Mouse (Mus musculus): ENCODE results near the gene Brd1. TPM values are rescaled to one million over a fixed set of nuclear protein-coding genes. Genes with fewer than 3 reads are reported as not detected.
"Not testable (repeated sequence)": the region's sequence is repeated elsewhere in the genome, so short reads cannot be mapped to it uniquely, and the experiment has no call there.

Brd1 gene
- polyA plus RNA-seq, 1 experiment from 2014 or later: 7.0 TPM

DNA sequence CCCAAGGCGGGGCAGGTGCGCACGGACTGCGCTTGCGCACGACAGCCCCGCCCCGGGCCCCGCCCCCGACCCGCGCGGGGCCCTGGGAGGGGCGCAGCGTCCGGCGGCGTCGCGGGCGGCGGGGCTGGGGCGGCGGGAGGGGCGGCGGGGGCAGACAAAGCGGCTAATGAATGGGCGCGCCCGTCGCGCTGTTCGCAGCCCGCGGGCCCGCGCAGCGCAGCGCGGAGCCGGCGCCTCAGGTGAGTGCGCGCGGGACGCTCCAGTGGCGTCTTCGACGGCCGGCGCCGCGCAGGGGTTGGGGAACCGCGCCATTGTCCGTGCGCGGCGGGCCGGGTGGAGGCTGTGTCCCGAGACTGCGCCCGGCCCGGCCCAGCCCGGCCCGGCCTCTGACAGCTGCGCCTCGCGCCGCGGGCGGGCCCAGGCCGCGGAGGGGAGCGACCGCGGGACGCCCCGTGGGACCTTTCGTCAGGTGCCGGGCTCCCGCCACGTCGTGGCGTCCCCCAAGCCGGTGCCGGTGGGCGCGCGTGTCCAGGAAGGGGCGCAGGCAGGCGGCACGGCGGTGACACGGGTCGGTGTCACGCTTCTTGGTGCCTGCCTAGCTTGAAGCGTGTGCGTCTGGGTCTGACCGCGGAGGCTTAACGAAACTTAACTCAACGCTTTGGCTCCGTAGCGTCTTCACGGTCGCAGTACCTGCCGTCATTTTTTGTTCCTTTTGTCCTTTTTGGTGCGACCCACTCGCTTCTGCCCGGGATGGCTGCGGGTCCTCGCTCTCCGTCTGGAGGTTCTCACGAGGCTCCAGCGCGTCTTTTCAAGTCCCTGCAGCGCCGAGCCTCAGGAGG lies 17.8 kb upstream of the Brd1 start, which contains the start of gene Zbed4:
TSS of gene Zbed4 (plus strand) at position 97 of the 839 bp plus-strand sequence.
- H3K4me3 ChIP-seq (ENCODE audit: low read depth, low read length): peak within 1 kb of the TSS; percentile 91
- peak within 1 kb of the TSS; percentile 94 for H3K27ac ChIP-seq (ENCODE audit: low read length)
- H3K4me1 ChIP-seq (ENCODE audit: control insufficient read depth, low read depth, low read length): peaks cover 23% of the 10 kb centered on the region
- H3K9ac ChIP-seq (ENCODE audit: low read depth, low read length): peak within 1 kb of the TSS; percentile 96
- no peaks in the 10 kb centered on the region for H3K9me3 ChIP-seq (replicated peaks; ENCODE audit: control insufficient read depth, low read length)
- WGBS (ENCODE audit: insufficient replicate concordance): under 1% methylated on average over 88 of the region's 119 CpGs
- peaks cover 7% of the 10 kb centered on the region; the same call in 1 of the 2 replicates for H3K36me3 ChIP-seq (ENCODE audit: control insufficient read depth, insufficient read depth)
- peak within 1 kb of the TSS; percentile 77 for H3K4me2 ChIP-seq (ENCODE audit: low read depth, low read length)
- no peak; the same call in 1 of the 2 replicates for ATAC-seq (ENCODE audit: low read depth)
- no peaks in the 10 kb centered on the region for H3K27me3 ChIP-seq (ENCODE audit: control insufficient read depth, insufficient read depth, low read depth, low read length)

DNA sequence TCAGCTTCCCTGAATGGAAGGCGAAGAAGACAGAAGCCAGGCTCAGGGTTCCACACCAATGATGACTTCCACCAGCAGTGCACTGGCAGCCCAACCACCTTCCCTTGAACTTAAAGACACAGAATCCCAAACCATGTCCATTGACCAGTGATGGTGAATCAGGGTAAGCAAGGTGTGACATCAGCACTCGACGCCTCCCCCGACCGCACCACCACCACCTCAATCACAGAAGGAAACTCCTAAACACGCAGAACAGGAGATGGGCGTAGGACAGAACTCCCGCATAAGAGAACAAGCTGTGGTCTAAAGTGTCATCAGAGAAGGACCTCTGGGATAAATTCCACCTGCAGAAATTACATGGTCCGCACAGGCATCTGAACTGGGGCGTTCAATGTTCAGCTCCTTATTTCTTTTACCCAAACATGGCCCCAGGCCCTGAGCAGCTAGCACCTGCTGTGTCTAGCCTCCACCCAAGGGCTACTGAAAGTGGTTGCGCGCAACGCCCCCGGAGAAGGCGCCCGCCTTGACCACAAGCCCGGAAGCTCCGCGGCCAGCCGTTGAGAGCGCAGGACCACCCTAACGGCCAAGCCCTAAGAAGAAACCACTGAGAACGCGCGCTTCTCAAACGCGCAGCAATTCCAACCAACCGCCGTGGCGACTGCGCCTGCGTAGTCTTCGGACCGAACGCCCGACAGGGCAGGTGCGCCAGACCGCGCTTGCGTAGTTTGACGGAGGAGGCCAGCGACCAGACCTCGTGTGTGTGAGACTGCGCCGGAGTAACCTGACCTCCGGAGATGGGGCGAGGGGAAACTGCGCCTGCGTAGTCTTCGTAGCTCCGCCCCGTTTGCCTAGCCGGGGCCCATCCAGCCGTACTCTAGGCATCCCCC lies 16.9 kb upstream of the Brd1 start:
- peaks cover 23% of the 10 kb centered on the region for H3K4me1 ChIP-seq (ENCODE audit: control insufficient read depth, low read depth, low read length)
- H3K36me3 ChIP-seq (ENCODE audit: control insufficient read depth, insufficient read depth): peaks cover 7% of the 10 kb centered on the region; the same call in 1 of the 2 replicates
- WGBS (ENCODE audit: insufficient replicate concordance): 3% methylated on average over 54 of the region's 54 CpGs
- H3K4me2 ChIP-seq (ENCODE audit: low read depth, low read length): peak overlapping the region; percentile 77
- ATAC-seq (ENCODE audit: low read depth): peak; percentile 95
- no peaks in the 10 kb centered on the region for H3K9me3 ChIP-seq (replicated peaks; ENCODE audit: control insufficient read depth, low read length)
- no peaks in the 10 kb centered on the region for H3K27me3 ChIP-seq (ENCODE audit: control insufficient read depth, insufficient read depth, low read depth, low read length)
- H3K27ac ChIP-seq (ENCODE audit: low read length): peak overlapping the region; percentile 93
- peak overlapping the region; percentile 91 for H3K4me3 ChIP-seq (ENCODE audit: low read depth, low read length)
- H3K9ac ChIP-seq (ENCODE audit: low read depth, low read length): peak overlapping the region; percentile 76

DNA sequence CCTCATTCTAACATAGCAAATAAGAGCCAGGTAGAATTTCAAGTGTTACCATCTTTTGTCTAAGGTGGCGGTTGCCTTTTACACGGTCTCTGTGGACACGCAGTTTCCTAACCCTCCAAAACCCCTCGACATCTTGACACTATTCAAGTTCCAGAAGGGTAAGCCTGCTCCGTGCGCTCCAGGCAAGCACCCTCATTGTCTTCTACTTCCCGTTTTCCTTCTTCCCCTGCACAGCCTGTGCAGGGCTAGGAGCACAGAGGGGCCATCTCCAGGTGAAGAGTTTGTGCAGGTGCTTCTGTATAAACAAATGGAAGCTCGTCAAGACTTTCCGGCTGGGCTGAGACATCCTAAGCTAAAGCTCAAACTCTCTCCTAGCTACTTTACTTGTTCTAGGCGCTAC lies 16.0 kb upstream of the Brd1 start:
- WGBS (ENCODE audit: insufficient replicate concordance): 58% methylated on average over 10 of the region's 10 CpGs
- 0 out of 2 replicates have a peak, but pooled peaks cover 2% of the 10 kb centered on the region for H3K36me3 ChIP-seq (ENCODE audit: control insufficient read depth, insufficient read depth)
- H3K4me1 ChIP-seq (ENCODE audit: control insufficient read depth, low read depth, low read length): peaks cover 23% of the 10 kb centered on the region
- H3K27ac ChIP-seq (ENCODE audit: low read length): no peak overlapping the region; the same call in 1 of the 2 replicates
- H3K4me2 ChIP-seq (ENCODE audit: low read depth, low read length): peak overlapping the region; percentile 77
- H3K27me3 ChIP-seq (ENCODE audit: control insufficient read depth, insufficient read depth, low read depth, low read length): no peaks in the 10 kb centered on the region
- H3K9me3 ChIP-seq (replicated peaks; ENCODE audit: control insufficient read depth, low read length): no peaks in the 10 kb centered on the region
- ATAC-seq (ENCODE audit: low read depth): no peak
- H3K4me3 ChIP-seq (ENCODE audit: low read depth, low read length): no peak overlapping the region
- no peak overlapping the region for H3K9ac ChIP-seq (ENCODE audit: low read depth, low read length)

DNA sequence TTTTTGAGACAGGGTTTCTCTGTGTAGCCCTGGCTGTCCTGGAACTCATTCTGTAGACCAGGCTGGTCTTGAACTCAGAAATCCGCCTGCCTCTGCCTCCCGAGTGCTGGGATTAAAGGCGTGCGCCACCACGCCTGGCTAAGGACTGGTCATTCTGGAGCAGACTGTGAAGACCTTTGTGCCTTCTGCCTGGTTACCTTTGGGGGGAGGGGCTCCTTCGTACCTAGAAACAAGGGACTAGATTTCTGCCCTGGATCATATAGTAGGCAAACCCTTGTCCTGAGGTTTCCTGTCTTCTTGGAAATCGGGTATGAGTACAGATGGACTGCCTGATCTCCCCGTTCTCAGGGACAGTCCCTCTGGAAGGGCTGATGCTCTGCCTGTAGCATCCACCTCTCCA lies 15.6 kb upstream of the Brd1 start:
- H3K27me3 ChIP-seq (ENCODE audit: control insufficient read depth, insufficient read depth, low read depth, low read length); ATAC-seq (ENCODE audit: low read depth); H3K27ac ChIP-seq (ENCODE audit: low read length); H3K9me3 ChIP-seq (replicated peaks; ENCODE audit: control insufficient read depth, low read length); H3K9ac ChIP-seq (ENCODE audit: low read depth, low read length); H3K36me3 ChIP-seq (ENCODE audit: control insufficient read depth, insufficient read depth); H3K4me3 ChIP-seq (ENCODE audit: low read depth, low read length); H3K4me2 ChIP-seq (ENCODE audit: low read depth, low read length): not testable (repeated sequence)
- H3K4me1 ChIP-seq (ENCODE audit: control insufficient read depth, low read depth, low read length): peaks cover 23% of the 10 kb centered on the region
- 67% methylated on average over 8 of the region's 8 CpGs for WGBS (ENCODE audit: insufficient replicate concordance)

DNA sequence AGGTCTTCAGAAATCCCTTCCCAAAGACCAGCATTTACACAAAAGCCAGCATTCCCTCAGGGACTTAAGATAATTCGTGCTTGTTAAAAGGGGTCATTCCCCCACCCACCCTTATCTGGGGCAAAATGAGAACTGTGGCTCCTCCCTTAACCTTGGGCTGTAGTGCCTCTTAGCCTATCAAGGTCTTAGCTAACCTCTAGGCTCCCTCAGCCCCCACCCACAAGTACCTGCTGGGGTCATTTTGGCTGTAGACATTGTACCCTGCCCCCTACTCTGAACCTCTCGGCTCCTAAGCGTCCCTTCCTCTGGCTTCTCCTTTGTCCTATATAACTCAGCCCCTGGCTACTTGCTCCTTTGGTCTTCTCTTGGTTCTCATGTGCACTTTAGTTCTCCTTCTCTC lies 11.9 kb upstream of the Brd1 start:
- Histone ChIP-seq H3K4me3 (ENCODE audit: low read depth, low read length) (no peak overlapping the region), H3K4me1 (ENCODE audit: control insufficient read depth, low read depth, low read length) (peaks cover 11% of the 10 kb centered on the region), H3K27ac (ENCODE audit: low read length) (no peak overlapping the region), H3K9ac (ENCODE audit: low read depth, low read length) (no peak overlapping the region), H3K27me3 (ENCODE audit: control insufficient read depth, insufficient read depth, low read depth, low read length) (no peaks in the 10 kb centered on the region), H3K9me3 (replicated peaks; ENCODE audit: control insufficient read depth, low read length) (no peaks in the 10 kb centered on the region), H3K4me2 (ENCODE audit: low read depth, low read length) (no peak overlapping the region), H3K36me3 (ENCODE audit: control insufficient read depth, insufficient read depth) (no peaks in the 10 kb centered on the region)
- ATAC-seq (ENCODE audit: low read depth): no peak
- WGBS (ENCODE audit: insufficient replicate concordance): 52% methylated on average over 3 of the region's 3 CpGs

DNA sequence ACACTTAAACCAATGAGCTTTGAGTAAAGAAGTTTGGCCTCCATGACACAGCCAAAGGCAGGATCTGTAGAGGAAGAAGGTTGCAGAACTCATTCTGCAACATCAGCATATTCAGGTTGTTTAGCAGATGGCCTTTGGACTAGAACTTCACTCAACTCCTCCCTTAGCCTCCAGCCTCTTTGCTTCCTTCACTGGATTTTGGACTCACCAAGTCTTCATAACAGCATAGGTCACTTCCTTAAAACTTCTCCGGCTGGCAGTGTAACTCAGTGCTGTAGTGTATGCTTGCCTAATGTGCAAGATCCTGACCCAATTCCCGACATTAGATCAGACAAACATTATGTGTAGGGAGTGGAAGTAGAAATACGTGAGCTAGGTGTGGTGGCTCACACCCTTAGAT lies 11.3 kb upstream of the Brd1 start:
- peaks cover 5% of the 10 kb centered on the region for H3K4me1 ChIP-seq (ENCODE audit: control insufficient read depth, low read depth, low read length)
- no peak overlapping the region for H3K4me2 ChIP-seq (ENCODE audit: low read depth, low read length)
- no peak for ATAC-seq (ENCODE audit: low read depth)
- no peaks in the 10 kb centered on the region for H3K36me3 ChIP-seq (ENCODE audit: control insufficient read depth, insufficient read depth)
- no peak overlapping the region for H3K27ac ChIP-seq (ENCODE audit: low read length)
- no peaks in the 10 kb centered on the region for H3K9me3 ChIP-seq (replicated peaks; ENCODE audit: control insufficient read depth, low read length)
- no peak overlapping the region for H3K9ac ChIP-seq (ENCODE audit: low read depth, low read length)
- H3K4me3 ChIP-seq (ENCODE audit: low read depth, low read length): no peak overlapping the region
- H3K27me3 ChIP-seq (ENCODE audit: control insufficient read depth, insufficient read depth, low read depth, low read length): no peaks in the 10 kb centered on the region
- WGBS (ENCODE audit: insufficient replicate concordance): 60% methylated on average over 3 of the region's 3 CpGs

DNA sequence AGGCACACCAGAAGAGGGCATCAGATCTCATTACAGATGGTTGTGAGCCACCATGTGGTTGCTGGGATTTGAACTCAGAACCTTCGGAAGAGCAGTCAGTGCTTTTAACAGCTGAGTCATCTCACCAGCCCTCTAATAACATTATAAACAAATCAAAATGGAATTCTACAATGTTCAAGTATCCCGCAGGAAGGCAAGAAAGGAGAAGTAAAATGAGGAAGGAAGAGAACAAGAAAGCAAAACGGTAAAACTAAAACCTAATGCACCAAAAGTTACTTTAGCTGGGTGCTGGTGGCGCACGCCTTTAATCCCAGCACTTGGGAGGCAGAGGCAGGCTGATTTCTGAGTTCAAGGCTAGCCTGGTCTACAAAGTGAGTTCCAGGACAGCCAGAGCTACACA lies 9.3 kb upstream of the Brd1 start:
- WGBS (ENCODE audit: insufficient replicate concordance): 50% methylated on average over 5 of the region's 5 CpGs
- H3K4me3 ChIP-seq (ENCODE audit: low read depth, low read length); H3K4me2 ChIP-seq (ENCODE audit: low read depth, low read length): not testable (repeated sequence)

DNA sequence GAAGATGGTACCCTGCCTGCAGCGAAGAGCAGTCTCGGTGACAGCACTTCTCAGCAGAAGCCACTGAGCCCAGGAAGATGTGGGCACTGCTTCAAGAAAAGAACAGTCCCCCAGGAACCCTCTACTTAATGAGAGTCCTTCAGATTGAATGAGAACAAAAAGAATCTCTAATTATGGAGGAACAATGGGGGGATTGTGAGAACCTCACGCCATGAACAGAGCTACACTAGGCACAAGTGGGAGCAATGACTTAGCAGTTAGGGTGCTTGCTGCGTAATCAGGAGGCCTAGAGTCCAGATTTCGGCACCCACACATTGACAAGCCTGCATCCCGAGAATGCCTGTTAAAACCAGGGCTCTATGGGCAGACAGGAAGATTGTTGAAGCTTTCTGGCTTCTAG lies 7.3 kb upstream of the Brd1 start:
- no peaks in the 10 kb centered on the region for H3K36me3 ChIP-seq (ENCODE audit: control insufficient read depth, insufficient read depth)
- no peaks in the 10 kb centered on the region; the same call in 1 of the 2 replicates for H3K4me1 ChIP-seq (ENCODE audit: control insufficient read depth, low read depth, low read length)
- no peaks in the 10 kb centered on the region for H3K9me3 ChIP-seq (replicated peaks; ENCODE audit: control insufficient read depth, low read length)
- no peak overlapping the region for H3K4me2 ChIP-seq (ENCODE audit: low read depth, low read length)
- H3K27me3 ChIP-seq (ENCODE audit: control insufficient read depth, insufficient read depth, low read depth, low read length): no peaks in the 10 kb centered on the region
- H3K4me3 ChIP-seq (ENCODE audit: low read depth, low read length): no peak overlapping the region
- no peak overlapping the region for H3K27ac ChIP-seq (ENCODE audit: low read length)
- 70% methylated on average over 6 of the region's 6 CpGs for WGBS (ENCODE audit: insufficient replicate concordance)
- no peak for ATAC-seq (ENCODE audit: low read depth)
- H3K9ac ChIP-seq (ENCODE audit: low read depth, low read length): no peak overlapping the region

More for the DNA sequence above, 9.3 kb upstream of the Brd1 start:
- H3K9me3 ChIP-seq (replicated peaks; ENCODE audit: control insufficient read depth, low read length); H3K9ac ChIP-seq (ENCODE audit: low read depth, low read length); H3K27me3 ChIP-seq (ENCODE audit: control insufficient read depth, insufficient read depth, low read depth, low read length); ATAC-seq (ENCODE audit: low read depth); H3K36me3 ChIP-seq (ENCODE audit: control insufficient read depth, insufficient read depth); H3K4me1 ChIP-seq (ENCODE audit: control insufficient read depth, low read depth, low read length); H3K27ac ChIP-seq (ENCODE audit: low read length): not testable (repeated sequence)

Data from liver, embryonic 16.5 days (tissue).